Mouse (Mus musculus): Measurements from ENCODE around the gene Fbn1. TPM values are rescaled to one million over a fixed set of nuclear protein-coding genes. Genes with fewer than 3 reads are reported as not detected.

Fbn1 gene
- polyA plus RNA-seq, 1 experiment from 2014 or later = 4.8 TPM

DNA sequence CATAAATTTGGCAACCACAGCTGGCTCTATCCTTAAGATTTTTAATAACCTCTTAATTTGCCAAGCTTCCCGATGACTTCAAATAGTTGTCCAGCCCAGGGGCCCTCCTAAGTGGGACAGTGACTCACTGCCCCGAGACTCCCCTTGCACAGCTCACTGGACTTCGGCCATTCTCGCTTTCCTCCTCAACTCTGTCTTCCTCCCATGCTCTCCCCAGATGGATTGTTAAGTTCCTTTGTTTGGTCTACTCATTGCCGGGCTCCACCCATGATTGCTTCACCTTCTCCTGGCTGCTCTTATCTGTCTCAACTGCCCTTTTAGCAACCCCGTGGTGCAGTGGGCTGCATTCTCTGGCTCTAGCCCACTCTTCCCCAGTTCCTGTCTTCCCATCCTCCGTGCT, 229.3 kb downstream of the Fbn1 start:
- Histone ChIP-seq H3K36me3 (no peaks in the 10 kb centered on the region), H3K4me3 (no peak overlapping the region), H3K9me3 (replicated peaks) (no peaks in the 10 kb centered on the region), H3K4me1 (peaks cover 3% of the 10 kb centered on the region; the same call in 1 of the 2 replicates), H3K27me3 (ENCODE audit: low read depth, poor library complexity, severe bottlenecking) (no peaks in the 10 kb centered on the region), H3K27ac (replicated peaks) (no peak overlapping the region)
- 75% methylated on average over 7 of the region's 7 CpGs for WGBS
- no peak for DNase-seq (ENCODE audit: low spot score)

DNA sequence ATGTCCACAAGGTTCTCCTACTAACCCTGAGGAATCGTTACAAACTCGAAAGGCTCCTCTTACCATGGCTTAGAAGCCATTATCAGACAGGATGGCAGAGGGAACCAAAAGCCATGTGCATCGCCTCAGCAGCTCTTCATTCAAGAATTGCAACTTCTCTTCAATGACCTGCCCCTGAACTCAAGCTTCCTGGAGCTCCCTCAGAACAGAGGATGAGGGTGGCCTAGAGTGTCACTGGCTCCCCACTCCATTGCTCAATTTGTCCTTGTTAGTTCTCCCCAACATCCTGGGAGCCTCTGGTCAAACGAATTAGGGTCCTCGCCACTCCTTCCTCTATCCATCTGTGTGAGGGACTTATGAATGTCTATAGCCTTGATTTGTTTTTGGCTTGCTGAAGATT, 231.1 kb downstream of the Fbn1 start:
- no peaks in the 10 kb centered on the region for H3K9me3 ChIP-seq (replicated peaks)
- no peaks in the 10 kb centered on the region for H3K27me3 ChIP-seq (ENCODE audit: low read depth, poor library complexity, severe bottlenecking)
- H3K27ac ChIP-seq (replicated peaks) = no peak overlapping the region
- H3K4me1 ChIP-seq = peaks cover 3% of the 10 kb centered on the region; the same call in 1 of the 2 replicates
- 88% methylated on average over 5 of the region's 5 CpGs for WGBS
- no peak overlapping the region for H3K4me3 ChIP-seq
- H3K36me3 ChIP-seq = no peaks in the 10 kb centered on the region
- no peak for DNase-seq (ENCODE audit: low spot score)

DNA sequence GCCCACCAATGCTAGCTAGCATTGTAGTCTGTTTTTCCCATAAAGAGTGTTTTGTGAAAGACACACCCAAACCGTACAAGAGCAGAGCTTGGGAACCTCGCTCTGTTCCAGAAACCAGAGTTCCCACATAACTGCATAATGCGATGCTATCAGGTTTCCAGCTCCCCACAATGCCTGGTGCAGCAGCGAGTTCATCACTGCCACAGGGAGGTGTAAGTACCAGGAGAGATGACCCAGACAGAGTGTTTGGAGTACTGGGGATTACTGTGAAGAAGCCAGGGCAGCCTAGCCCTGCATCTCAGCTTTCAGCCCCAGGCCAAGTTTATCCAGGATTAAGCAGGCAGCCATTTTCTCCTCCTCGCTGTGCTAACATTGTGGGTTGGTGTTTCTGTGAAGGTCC, 232.2 kb downstream of the Fbn1 start:
- no peak for DNase-seq (ENCODE audit: low spot score)
- 0 out of 2 replicates have a peak overlapping the region, but pooled peaks have one; percentile 17 for H3K27ac ChIP-seq (replicated peaks)

DNA sequence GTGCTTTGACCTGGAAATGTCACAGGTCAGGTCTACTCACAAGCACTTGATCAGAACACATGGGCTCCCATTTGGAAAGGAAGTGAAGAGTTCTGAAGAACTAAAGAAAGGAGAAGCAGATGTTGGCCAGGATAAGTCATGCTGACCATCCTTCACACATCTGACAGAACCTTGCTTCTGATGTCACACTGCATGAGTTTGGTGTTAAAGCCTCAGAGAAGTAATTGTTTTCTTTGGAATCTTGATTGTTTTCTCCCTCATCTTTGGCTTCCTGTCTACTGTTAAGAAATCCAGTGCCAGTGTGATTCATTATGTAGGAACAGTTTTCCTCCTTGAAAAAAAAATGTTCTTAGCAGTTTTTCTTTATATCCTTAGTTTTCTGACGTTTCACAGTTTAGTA, 238.9 kb downstream of the Fbn1 start:
- H3K27ac ChIP-seq (replicated peaks) = no peak overlapping the region
- no peaks in the 10 kb centered on the region for H3K27me3 ChIP-seq (ENCODE audit: low read depth, poor library complexity, severe bottlenecking)
- no peak for DNase-seq (ENCODE audit: low spot score)
- no peaks in the 10 kb centered on the region for H3K4me1 ChIP-seq
- no peak overlapping the region for H3K4me3 ChIP-seq
- 77% methylated on average over 1 of the region's 1 CpGs for WGBS
- H3K36me3 ChIP-seq = no peaks in the 10 kb centered on the region
- H3K9me3 ChIP-seq (replicated peaks) = no peaks in the 10 kb centered on the region

More for the DNA sequence above, 232.2 kb downstream of the Fbn1 start:
- Histone ChIP-seq H3K9me3 (replicated peaks) (no peaks in the 10 kb centered on the region), H3K4me1 (peaks cover 3% of the 10 kb centered on the region; the same call in 1 of the 2 replicates), H3K27me3 (ENCODE audit: low read depth, poor library complexity, severe bottlenecking) (no peaks in the 10 kb centered on the region), H3K4me3 (no peak overlapping the region), H3K36me3 (no peaks in the 10 kb centered on the region)
- 70% methylated on average over 5 of the region's 5 CpGs for WGBS

DNA sequence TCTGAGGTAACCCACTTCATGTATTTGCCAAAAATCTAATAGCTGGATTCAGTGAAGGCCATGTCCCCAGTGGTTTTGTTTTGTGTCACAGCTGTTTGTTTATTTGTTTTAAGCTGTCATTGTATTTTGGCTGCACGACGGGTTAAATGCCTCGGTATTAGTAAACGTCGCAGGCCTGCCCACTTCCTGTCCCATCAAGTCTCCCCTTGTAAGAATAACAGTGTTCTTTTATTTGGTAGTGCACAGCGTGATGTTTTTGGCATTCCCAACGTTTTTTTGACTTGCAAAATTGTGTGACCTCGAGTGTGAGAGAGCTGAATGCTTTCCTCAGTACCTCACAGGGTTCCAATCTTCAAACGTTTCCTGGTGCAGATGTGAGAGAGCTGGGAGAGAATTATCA, 244.0 kb downstream of the Fbn1 start:
- H3K27ac ChIP-seq (replicated peaks) = no peak overlapping the region
- no peaks in the 10 kb centered on the region for H3K9me3 ChIP-seq (replicated peaks)
- H3K4me3 ChIP-seq = no peak overlapping the region
- H3K27me3 ChIP-seq (ENCODE audit: low read depth, poor library complexity, severe bottlenecking) = no peaks in the 10 kb centered on the region
- no peaks in the 10 kb centered on the region for H3K4me1 ChIP-seq
- H3K36me3 ChIP-seq = peaks cover 22% of the 10 kb centered on the region
- DNase-seq (ENCODE audit: low spot score) = no peak
- 31% methylated on average over 9 of the region's 9 CpGs for WGBS

DNA sequence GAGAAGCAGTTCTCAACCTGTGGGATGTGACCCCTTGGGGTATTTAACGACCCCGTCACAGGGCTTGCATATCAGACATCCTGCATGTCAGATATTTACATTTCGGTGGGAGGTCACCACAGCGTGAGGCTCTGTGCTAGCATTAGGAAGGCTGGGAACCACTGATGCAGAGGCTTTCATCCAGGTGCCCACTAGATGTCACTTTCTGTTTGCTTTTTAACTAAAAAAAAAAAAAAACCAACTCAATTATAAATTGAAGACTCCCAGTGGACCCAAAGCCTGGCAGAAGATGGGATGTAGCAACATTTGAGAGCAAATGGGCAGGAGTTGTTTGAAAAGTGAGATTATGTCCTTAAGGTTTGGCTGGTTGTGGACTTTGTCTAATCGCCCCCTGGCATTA, 244.7 kb downstream of the Fbn1 start:
- peaks cover 29% of the 10 kb centered on the region for H3K36me3 ChIP-seq
- no peaks in the 10 kb centered on the region for H3K27me3 ChIP-seq (ENCODE audit: low read depth, poor library complexity, severe bottlenecking)
- no peaks in the 10 kb centered on the region for H3K4me1 ChIP-seq
- no peak overlapping the region for H3K27ac ChIP-seq (replicated peaks)
- DNase-seq (ENCODE audit: low spot score) = no peak
- H3K9me3 ChIP-seq (replicated peaks) = no peaks in the 10 kb centered on the region
- 24% methylated on average over 5 of the region's 5 CpGs for WGBS
- no peak overlapping the region for H3K4me3 ChIP-seq

DNA sequence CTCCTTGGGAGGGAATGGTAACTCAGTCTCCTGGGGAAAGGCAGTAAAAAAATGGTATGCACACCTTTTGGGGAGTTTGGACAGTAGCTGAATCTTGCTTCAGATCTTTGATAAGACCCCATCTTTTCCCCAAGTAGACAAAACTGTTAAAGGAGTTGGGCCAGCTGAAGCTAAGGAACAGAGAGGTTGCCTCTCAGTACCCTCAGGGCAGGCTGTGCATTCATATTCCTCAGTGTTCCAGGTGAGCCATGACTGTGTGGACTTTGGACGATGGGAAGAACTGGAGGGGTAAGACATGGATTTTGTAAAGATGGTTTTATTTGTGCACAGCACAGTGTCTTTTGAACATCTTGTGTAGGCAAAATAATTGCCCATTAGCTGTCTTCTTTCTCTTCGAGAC, 247.5 kb downstream of the Fbn1 start:
- no peaks in the 10 kb centered on the region for H3K4me1 ChIP-seq
- H3K27ac ChIP-seq (replicated peaks) = no peak overlapping the region
- H3K4me3 ChIP-seq = no peak overlapping the region
- DNase-seq (ENCODE audit: low spot score) = no peak
- H3K27me3 ChIP-seq (ENCODE audit: low read depth, poor library complexity, severe bottlenecking) = no peaks in the 10 kb centered on the region
- peaks cover 56% of the 10 kb centered on the region for H3K36me3 ChIP-seq
- H3K9me3 ChIP-seq (replicated peaks) = no peaks in the 10 kb centered on the region
- 84% methylated on average over 2 of the region's 2 CpGs for WGBS

DNA sequence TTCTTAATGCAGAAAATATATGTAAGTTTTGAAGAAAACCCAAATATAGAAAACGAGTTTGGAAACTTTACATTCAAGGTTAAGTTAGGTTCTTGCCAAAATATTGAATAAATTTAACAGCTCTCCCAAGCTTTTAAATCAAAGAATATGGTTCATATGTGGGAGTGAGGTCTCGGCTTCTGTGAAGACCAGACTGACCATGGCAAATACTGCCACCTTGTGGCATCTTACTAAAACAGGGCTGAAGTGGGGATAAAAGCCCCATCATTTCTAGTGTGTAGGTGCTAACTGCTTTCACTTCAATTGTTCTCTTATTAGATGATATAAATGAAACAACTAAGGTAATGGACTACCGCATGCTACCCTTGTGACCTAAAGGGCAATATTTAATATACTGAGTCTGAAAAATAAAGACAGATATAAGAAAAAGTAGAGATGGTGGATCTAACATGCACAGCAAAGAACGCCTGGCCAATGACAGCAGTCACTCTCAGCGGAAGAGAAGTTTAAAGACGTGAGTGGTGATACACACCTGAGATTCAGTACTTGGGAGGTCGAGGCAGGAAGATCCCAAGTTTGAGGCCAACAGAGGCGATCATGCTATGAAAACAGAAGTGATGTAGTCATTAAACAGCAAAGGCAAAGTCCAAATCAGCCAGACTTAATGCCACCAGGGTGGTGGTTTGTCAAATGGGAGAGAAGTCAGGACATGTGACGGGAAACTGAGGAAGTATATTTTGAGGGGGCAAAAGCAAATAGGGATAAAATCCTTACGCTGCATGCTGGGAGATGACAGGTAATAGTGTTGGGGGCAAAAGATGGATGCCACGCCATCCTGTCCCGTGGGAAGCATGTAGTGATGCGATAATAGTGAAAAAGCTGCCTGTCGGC, 248.3 kb downstream of the Fbn1 start:
- H3K4me1 ChIP-seq = no peaks in the 10 kb centered on the region
- WGBS = 87% methylated on average over 14 of the region's 14 CpGs
- H3K27ac ChIP-seq (replicated peaks) = no peak overlapping the region
- DNase-seq (ENCODE audit: low spot score) = no peak
- no peaks in the 10 kb centered on the region for H3K27me3 ChIP-seq (ENCODE audit: low read depth, poor library complexity, severe bottlenecking)
- H3K9me3 ChIP-seq (replicated peaks) = peaks cover 3% of the 10 kb centered on the region
- H3K36me3 ChIP-seq = peaks cover 63% of the 10 kb centered on the region
- no peak overlapping the region for H3K4me3 ChIP-seq

DNA sequence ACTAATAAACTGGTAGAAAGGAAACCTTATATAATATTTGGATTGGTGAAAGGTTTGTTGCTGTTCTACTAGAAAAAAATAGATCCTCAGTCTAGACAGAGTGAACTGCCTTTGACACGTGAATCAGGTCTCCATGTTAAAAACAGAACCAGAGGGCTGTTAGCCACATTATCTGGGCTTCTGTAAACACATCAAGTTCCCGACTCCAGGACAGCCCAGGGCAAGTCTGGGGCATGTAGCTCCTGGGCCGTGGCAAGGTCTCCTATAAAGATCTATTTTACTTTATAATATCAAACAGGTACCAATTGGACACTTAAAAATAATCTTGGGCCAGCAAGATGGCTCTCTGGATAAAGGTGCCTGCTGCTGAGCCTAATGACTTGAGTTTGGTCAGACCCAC, 251.9 kb downstream of the Fbn1 start:
- Histone ChIP-seq H3K27me3 (ENCODE audit: low read depth, poor library complexity, severe bottlenecking) (no peaks in the 10 kb centered on the region), H3K4me3 (no peak overlapping the region), H3K4me1 (no peaks in the 10 kb centered on the region; the same call in 1 of the 2 replicates), H3K9me3 (replicated peaks) (peaks cover 13% of the 10 kb centered on the region), H3K36me3 (peaks cover 97% of the 10 kb centered on the region), H3K27ac (replicated peaks) (no peak overlapping the region)
- WGBS = 93% methylated on average over 3 of the region's 3 CpGs
- no peak for DNase-seq (ENCODE audit: low spot score)

DNA sequence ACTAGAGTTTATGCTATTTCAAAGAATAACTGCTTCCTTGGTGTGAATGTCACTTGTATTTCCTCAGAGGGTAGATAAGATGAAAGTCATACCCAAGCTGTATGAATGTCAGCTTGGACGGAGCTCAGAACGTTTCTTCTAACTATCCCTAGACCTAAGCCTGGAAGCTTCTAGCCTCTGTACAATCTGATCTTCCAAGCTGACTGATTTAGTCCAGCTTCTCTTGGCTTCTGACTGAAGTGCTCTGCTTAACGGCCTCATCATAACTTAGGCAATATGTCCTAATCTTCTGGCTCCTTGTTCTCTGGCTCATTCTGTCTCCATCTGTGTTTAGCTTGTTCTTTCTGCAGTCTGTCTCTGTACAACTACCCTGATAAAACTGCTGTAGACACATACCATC, 253.2 kb downstream of the Fbn1 start:
- peaks cover 13% of the 10 kb centered on the region for H3K9me3 ChIP-seq (replicated peaks)
- H3K27me3 ChIP-seq (ENCODE audit: low read depth, poor library complexity, severe bottlenecking) = no peaks in the 10 kb centered on the region
- H3K27ac ChIP-seq (replicated peaks) = no peak overlapping the region
- H3K4me1 ChIP-seq = no peaks in the 10 kb centered on the region; the same call in 1 of the 2 replicates
- WGBS = 97% methylated on average over 3 of the region's 3 CpGs
- DNase-seq (ENCODE audit: low spot score) = no peak
- H3K36me3 ChIP-seq = peaks cover 97% of the 10 kb centered on the region
- no peak overlapping the region for H3K4me3 ChIP-seq

DNA sequence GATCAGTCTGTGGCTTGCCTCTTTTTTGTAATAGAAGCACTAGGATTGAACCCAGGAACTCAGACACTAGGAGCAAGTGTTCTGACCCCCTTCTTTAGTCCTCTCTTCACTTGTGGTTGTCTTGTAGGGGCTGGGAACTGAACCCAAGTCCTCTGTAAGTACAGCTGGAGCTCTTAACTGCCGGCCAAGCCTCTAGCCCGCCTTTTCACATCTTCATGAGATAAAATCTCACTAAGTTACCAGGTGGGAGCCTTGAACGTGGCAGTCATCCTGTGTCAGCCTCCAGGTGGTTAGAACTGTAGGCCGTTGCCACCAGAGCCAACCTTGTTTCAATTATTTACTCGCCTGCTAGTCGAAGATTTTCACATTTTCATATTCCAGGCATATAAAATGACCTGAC, 254.1 kb downstream of the Fbn1 start:
- H3K27ac ChIP-seq (replicated peaks) = no peak overlapping the region
- H3K9me3 ChIP-seq (replicated peaks) = peaks cover 13% of the 10 kb centered on the region
- peaks cover 95% of the 10 kb centered on the region for H3K36me3 ChIP-seq
- no peak for DNase-seq (ENCODE audit: low spot score)
- no peaks in the 10 kb centered on the region for H3K27me3 ChIP-seq (ENCODE audit: low read depth, poor library complexity, severe bottlenecking)
- H3K4me1 ChIP-seq = peaks cover 6% of the 10 kb centered on the region
- H3K4me3 ChIP-seq = no peak overlapping the region
- 99% methylated on average over 6 of the region's 6 CpGs for WGBS

DNA sequence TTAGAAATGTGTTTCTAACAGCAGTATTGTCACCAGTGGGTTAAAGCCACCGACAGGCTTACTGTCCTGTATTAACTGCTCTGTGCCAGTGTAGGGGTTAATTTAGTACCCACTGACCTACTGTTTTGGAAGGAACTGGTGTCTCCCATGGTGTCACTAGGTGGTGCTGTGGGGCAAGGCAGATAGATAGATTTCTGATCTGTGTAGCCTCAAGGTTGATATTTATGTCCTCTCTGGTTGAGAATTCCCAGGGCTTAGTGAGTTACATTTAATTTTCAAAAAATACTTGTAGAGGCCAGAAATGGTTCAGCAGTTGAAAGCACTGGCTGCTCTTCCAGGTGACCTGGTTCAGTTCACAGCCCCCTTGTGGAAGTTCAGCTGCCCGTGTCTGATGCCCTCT, 255.5 kb downstream of the Fbn1 start:
- Histone ChIP-seq H3K4me1 (peaks cover 18% of the 10 kb centered on the region), H3K36me3 (peaks cover 80% of the 10 kb centered on the region), H3K4me3 (no peak overlapping the region), H3K27me3 (ENCODE audit: low read depth, poor library complexity, severe bottlenecking) (no peaks in the 10 kb centered on the region), H3K9me3 (replicated peaks) (peaks cover 13% of the 10 kb centered on the region), H3K27ac (replicated peaks) (no peak overlapping the region)
- 71% methylated on average over 2 of the region's 2 CpGs for WGBS
- no peak for DNase-seq (ENCODE audit: low spot score)

DNA sequence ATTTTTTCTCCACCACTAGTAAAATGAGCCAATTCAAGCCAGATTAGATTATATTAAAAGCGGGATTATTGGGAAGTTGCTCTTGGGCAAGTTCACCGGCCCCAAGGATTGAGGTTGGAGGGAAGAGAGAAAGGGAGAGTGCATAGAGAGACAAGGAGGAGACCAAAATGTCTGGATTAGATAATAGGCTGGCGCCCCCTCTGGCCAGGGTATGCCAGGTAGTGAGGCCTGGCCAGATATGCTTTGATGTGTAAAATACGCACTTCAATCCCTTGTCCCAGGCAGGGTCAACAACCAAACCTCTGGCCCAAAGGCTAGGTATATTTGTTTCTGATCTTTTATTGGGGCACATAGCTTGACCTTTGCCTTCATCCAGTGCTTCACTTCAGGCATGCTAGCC, 256.0 kb downstream of the Fbn1 start:
- Histone ChIP-seq H3K27ac (replicated peaks) (no peak overlapping the region), H3K4me3 (no peak overlapping the region), H3K9me3 (replicated peaks) (peaks cover 13% of the 10 kb centered on the region), H3K4me1 (peaks cover 18% of the 10 kb centered on the region), H3K27me3 (ENCODE audit: low read depth, poor library complexity, severe bottlenecking) (no peaks in the 10 kb centered on the region), H3K36me3 (peaks cover 75% of the 10 kb centered on the region)
- 82% methylated on average over 4 of the region's 4 CpGs for WGBS
- no peak for DNase-seq (ENCODE audit: low spot score)
